Mouse (Mus musculus) thymus, adult 2 months (tissue): ENCODE measurements around the gene Erich6b.

ENCODE experiments used
- CTCF ChIP-seq: fragments of 200-500 bp; IDR thresholded peaks from 2 replicates; pipeline ENCODE4 v1.5.1; 2012; ENCODE audit warnings: mild to moderate bottlenecking, control low read depth, low read length, moderate library complexity, borderline replicate concordance; ENCODE audit not compliant: control insufficient read depth, poor library complexity, insufficient read depth; ENCODE audit errors: extremely low read depth
- POLR2A ChIP-seq: fragments of 200-500 bp; IDR thresholded peaks from 2 replicates; pipeline ENCODE4 v1.6.1; 2012; ENCODE audit warnings: mild to moderate bottlenecking, low read length, control low read depth, moderate library complexity; ENCODE audit not compliant: control insufficient read depth, poor library complexity, insufficient read depth; ENCODE audit errors: extremely low read depth

DNA sequence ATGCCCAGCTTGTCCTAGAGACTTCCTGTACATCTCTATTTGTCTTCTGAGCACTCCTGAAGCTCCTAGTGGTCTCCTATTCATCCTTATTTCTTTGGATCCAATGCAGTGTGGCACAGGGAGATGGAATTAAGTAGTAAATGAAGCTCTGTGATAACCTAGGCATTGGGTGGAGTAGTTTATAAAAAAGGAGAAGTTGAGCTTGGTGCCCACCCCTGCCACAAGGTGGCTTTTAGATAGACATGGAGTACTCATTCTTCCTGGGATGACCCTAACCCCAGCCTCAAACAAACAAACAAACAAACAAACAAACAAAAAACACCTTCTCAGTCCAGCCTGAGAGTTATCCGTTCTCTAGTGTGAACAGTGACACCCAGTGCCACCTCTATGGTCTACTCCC lies 55.9 kb downstream of the Erich6b start:
- TF ChIP-seq CTCF (no peak), POLR2A (no peak)
